Mouse (Mus musculus): ENCODE data around the gene 1810049J17Rik.
"Not testable (repeated sequence)": the region's sequence is repeated elsewhere in the genome, so short reads cannot be mapped to it uniquely, and the experiment has no call there.

- TF ChIP-seq CTCF, EP300 (IDR thresholded peaks at IDR 0.05; ENCODE audit: low read depth): not testable (repeated sequence)
Measured at GRCm38 (mm10) chr15:12366580-12367305, 45.0 kb upstream of the 1810049J17Rik start.
